Mouse (Mus musculus): ENCODE results near the gene Npb. TPM values are rescaled to one million over a fixed set of nuclear protein-coding genes. Genes with fewer than 3 reads are reported as not detected.
A peak's percentile ranks its signal among the peaks of the same experiment; 100 is the strongest.
"Not testable (repeated sequence)": the region's sequence is repeated elsewhere in the genome, so short reads cannot be mapped to it uniquely, and the experiment has no call there.

Npb gene
- polyA plus RNA-seq (2012; rRNA removed) = 2.5 and 3.0 TPM in 2 replicates

- TF ChIP-seq CTCF (IDR thresholded peaks at IDR 0.05; ENCODE audit: insufficient read depth, low read length) (no peak), POLR2A (IDR thresholded peaks at IDR 0.05; ENCODE audit: borderline replicate concordance, extremely low read depth, low read depth, low read length) (no peak)
- H3K4me1 ChIP-seq (ENCODE audit: control insufficient read depth, insufficient read depth, low read length) = peaks cover 3% of the 10 kb centered on the region
- 11% methylated on average over 45 of the region's 45 CpGs for WGBS
- no peak within 1 kb of the TSS for H3K4me3 ChIP-seq (replicated peaks; ENCODE audit: extremely low read depth, low read depth, low read length)
- DNase-seq = no peak
These were observed at the start of gene Npb for GRCm38 (mm10) chr11:120608241-120609034. Npb (plus strand) TSS chr11:120608477.

GRCm38 (mm10) chr11:120558843-120559242 lies 49.4 kb upstream of the Npb start:
- not testable (repeated sequence) for H3K4me1 ChIP-seq (ENCODE audit: control insufficient read depth, insufficient read depth, low read length); DNase-seq; H3K4me3 ChIP-seq (replicated peaks; ENCODE audit: extremely low read depth, low read depth, low read length)
- 91% methylated on average over 6 of the region's 6 CpGs for WGBS

- Histone ChIP-seq H3K4me3 (replicated peaks; ENCODE audit: extremely low read depth, low read depth, low read length) (no peak overlapping the region), H3K4me1 (ENCODE audit: control insufficient read depth, insufficient read depth, low read length) (no peaks in the 10 kb centered on the region)
- no peak for DNase-seq
- TF ChIP-seq POLR2A (IDR thresholded peaks at IDR 0.05; ENCODE audit: borderline replicate concordance, extremely low read depth, low read depth, low read length) = no peak
- TF ChIP-seq CTCF (IDR thresholded peaks at IDR 0.05; ENCODE audit: insufficient read depth, low read length) = no peak
- 90% methylated on average over 13 of the region's 13 CpGs for WGBS
These were observed 47.1 kb upstream of the Npb start for GRCm38 (mm10) chr11:120560952-120561728.

GRCm38 (mm10) chr11:120562949-120563348 lies 45.3 kb upstream of the Npb start:
- no peak overlapping the region for H3K4me3 ChIP-seq (replicated peaks; ENCODE audit: extremely low read depth, low read depth, low read length)
- TF ChIP-seq CTCF (IDR thresholded peaks at IDR 0.05; ENCODE audit: insufficient read depth, low read length) (no peak), POLR2A (IDR thresholded peaks at IDR 0.05; ENCODE audit: borderline replicate concordance, extremely low read depth, low read depth, low read length) (no peak)
- no peaks in the 10 kb centered on the region for H3K4me1 ChIP-seq (ENCODE audit: control insufficient read depth, insufficient read depth, low read length)
- 94% methylated on average over 13 of the region's 13 CpGs for WGBS
- DNase-seq = no peak

GRCm38 (mm10) chr11:120565114-120565513 lies 43.2 kb upstream of the Npb start:
- WGBS = 81% methylated on average over 9 of the region's 9 CpGs
- Histone ChIP-seq H3K4me1 (ENCODE audit: control insufficient read depth, insufficient read depth, low read length) (no peaks in the 10 kb centered on the region), H3K4me3 (replicated peaks; ENCODE audit: extremely low read depth, low read depth, low read length) (no peak overlapping the region)
- TF ChIP-seq POLR2A (IDR thresholded peaks at IDR 0.05; ENCODE audit: borderline replicate concordance, extremely low read depth, low read depth, low read length) (no peak), CTCF (IDR thresholded peaks at IDR 0.05; ENCODE audit: insufficient read depth, low read length) (no peak)
- no peak for DNase-seq

- H3K4me1 ChIP-seq (ENCODE audit: control insufficient read depth, insufficient read depth, low read length) = peaks cover 6% of the 10 kb centered on the region
- no peak for DNase-seq
- no peak overlapping the region for H3K4me3 ChIP-seq (replicated peaks; ENCODE audit: extremely low read depth, low read depth, low read length)
- 85% methylated on average over 6 of the region's 6 CpGs for WGBS
- TF ChIP-seq CTCF (IDR thresholded peaks at IDR 0.05; ENCODE audit: insufficient read depth, low read length) (no peak), POLR2A (IDR thresholded peaks at IDR 0.05; ENCODE audit: borderline replicate concordance, extremely low read depth, low read depth, low read length) (no peak)
These were observed 40.0 kb upstream of the Npb start for GRCm38 (mm10) chr11:120568324-120568723.

GRCm38 (mm10) chr11:120571122-120571521 lies 37.2 kb upstream of the Npb start:
- 45% methylated on average over 3 of the region's 3 CpGs for WGBS
- no peak for DNase-seq
- Histone ChIP-seq H3K4me3 (replicated peaks; ENCODE audit: extremely low read depth, low read depth, low read length) (no peak overlapping the region), H3K4me1 (ENCODE audit: control insufficient read depth, insufficient read depth, low read length) (peaks cover 9% of the 10 kb centered on the region)
- TF ChIP-seq POLR2A (IDR thresholded peaks at IDR 0.05; ENCODE audit: borderline replicate concordance, extremely low read depth, low read depth, low read length) = no peak

GRCm38 (mm10) chr11:120571754-120572416 lies 36.4 kb upstream of the Npb start:
- DNase-seq = no peak
- peak overlapping the region; percentile 97 for H3K4me3 ChIP-seq (replicated peaks; ENCODE audit: extremely low read depth, low read depth, low read length)
- H3K4me1 ChIP-seq (ENCODE audit: control insufficient read depth, insufficient read depth, low read length) = peaks cover 9% of the 10 kb centered on the region
- TF ChIP-seq POLR2A (IDR thresholded peaks at IDR 0.05; ENCODE audit: borderline replicate concordance, extremely low read depth, low read depth, low read length) (no peak), CTCF (IDR thresholded peaks at IDR 0.05; ENCODE audit: insufficient read depth, low read length) (no peak)
- WGBS = 6% methylated on average over 11 of the region's 11 CpGs

GRCm38 (mm10) chr11:120572417-120572751 lies 35.9 kb upstream of the Npb start:
- no peak for DNase-seq
- H3K4me1 ChIP-seq (ENCODE audit: control insufficient read depth, insufficient read depth, low read length) = peaks cover 9% of the 10 kb centered on the region
- peak overlapping the region; percentile 97 for H3K4me3 ChIP-seq (replicated peaks; ENCODE audit: extremely low read depth, low read depth, low read length)
- under 1% methylated on average over 24 of the region's 24 CpGs for WGBS
- TF ChIP-seq POLR2A (IDR thresholded peaks at IDR 0.05; ENCODE audit: borderline replicate concordance, extremely low read depth, low read depth, low read length) = no peak

Data from lung, adult 2 months (tissue).